In the genomic region with DNA sequence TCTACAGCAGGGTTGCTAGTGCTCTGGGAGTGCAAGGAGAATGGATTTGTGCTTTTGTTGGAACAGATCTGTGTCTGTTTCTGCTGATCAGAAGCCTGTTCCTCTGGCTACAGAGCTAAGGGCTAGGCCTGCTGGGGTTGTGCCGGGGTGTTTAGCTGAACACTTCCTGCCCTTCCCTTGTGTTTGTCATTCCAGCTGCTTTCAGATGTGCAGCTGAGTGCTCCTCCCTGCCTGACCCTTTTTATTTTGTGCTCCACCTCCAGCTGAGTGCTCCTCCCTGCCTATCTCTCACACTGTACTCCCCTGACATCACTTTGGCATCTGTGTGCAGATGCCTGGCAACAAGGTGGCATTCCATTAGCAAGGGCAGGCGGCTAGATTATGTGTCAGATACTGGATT, we compare ENCODE assay signal across 23 mouse cellular contexts. TPM values are rescaled to one million over a fixed set of nuclear protein-coding genes. Genes with fewer than 3 reads are reported as not detected.
A peak's percentile ranks its signal among the peaks of the same experiment; 100 is the strongest.
DNase-seq lines count a peak whose midpoint lies in the region; ATAC-seq and TF ChIP-seq lines count a peak whose summit lies in the region.
"Had no signal": no experiment of that assay in that cellular context is flagged by ENCODE, and none has a peak within 500 bp of the region (broad histone marks: within the 10 kb centered on the region; RNA-seq: fewer than 3 reads in every experiment).

No protein-coding gene starts in this region.

- H3K4me2 ChIP-seq in hindbrain, postnatal 0 days (ENCODE audit: low read depth, low read length): no peak overlapping the region
- no peak overlapping the region for H3K4me2 ChIP-seq in hindbrain, embryonic 14.5 days (replicated peaks)
- H3K4me2 ChIP-seq: embryonic facial prominence, embryonic 12.5 days; forebrain, embryonic 15.5 days; hindbrain, embryonic 13.5 days; limb, embryonic 15.5 days; liver, embryonic 15.5 days; midbrain, embryonic 12.5 days; neural tube, embryonic 15.5 days had no signal

- H3K4me3 ChIP-seq in gastrocnemius, adult 2 months: no peak overlapping the region
- H3K4me3 ChIP-seq in hindbrain, postnatal 0 days (ENCODE audit: low read length): no peak overlapping the region
- H3K4me3 ChIP-seq in hindbrain, embryonic 14.5 days (replicated peaks; ENCODE audit: low read length): no peak overlapping the region
- H3K4me3 ChIP-seq in embryonic facial prominence, embryonic 10.5 days: no peak overlapping the region
- H3K4me3 ChIP-seq: embryonic facial prominence, embryonic 12.5 days; forebrain, embryonic 15.5 days; hindbrain, embryonic 13.5 days; limb, embryonic 15.5 days; liver, embryonic 15.5 days; midbrain, embryonic 12.5 days; myocyte; neural tube, embryonic 15.5 days had no signal

- no peaks in the 10 kb centered on the region for H3K27me3 ChIP-seq in hindbrain, postnatal 0 days (ENCODE audit: insufficient read depth, low read length)
- no peaks in the 10 kb centered on the region for H3K27me3 ChIP-seq in hindbrain, embryonic 14.5 days (ENCODE audit: control insufficient read depth, insufficient read depth, low read length)
- H3K27me3 ChIP-seq in embryonic facial prominence, embryonic 10.5 days (replicated peaks; ENCODE audit: low read depth, poor library complexity, severe bottlenecking): peaks cover 10% of the 10 kb centered on the region; the same call in 1 of the 2 replicates
- H3K27me3 ChIP-seq: embryonic facial prominence, embryonic 12.5 days; forebrain, embryonic 15.5 days; limb, embryonic 15.5 days; neural tube, embryonic 15.5 days had no signal

- intact Hi-C loops in gastrocnemius, adult 2 months (cut with DNase I): no loop called here

- peak; percentile 50 for DNase-seq in gastrocnemius, adult 2 months
- no peak for DNase-seq in gastrocnemius, postnatal 10 days
- DNase-seq in hindbrain, postnatal 0 days (ENCODE audit: low spot score): no peak
- DNase-seq in hindbrain, embryonic 14.5 days (ENCODE audit: low spot score): no peak
- no peak for DNase-seq in embryonic facial prominence, embryonic 10.5 days (ENCODE audit: low spot score)
- DNase-seq in lung, postnatal 36 days: peak; percentile 50
- no peak for DNase-seq in left cerebral cortex, adult 11 months (ENCODE audit: low spot score)
- DNase-seq: kidney, adult 11 months; right cerebral cortex, postnatal 14 days; spleen, adult 18-20 months; thymus, postnatal 36 days had no signal

- no peak for TF ChIP-seq CTCF in gastrocnemius, adult 2 months (IDR thresholded peaks at IDR 0.05)
- no peak for TF ChIP-seq CTCF in hindbrain, postnatal 0 days (IDR thresholded peaks at IDR 0.05; ENCODE audit: low read depth)

- no peak overlapping the region for H3K9ac ChIP-seq in hindbrain, postnatal 0 days (replicated peaks; ENCODE audit: low read length)
- H3K9ac ChIP-seq in hindbrain, embryonic 14.5 days: no peak overlapping the region
- H3K9ac ChIP-seq: embryonic facial prominence, embryonic 12.5 days; forebrain, embryonic 15.5 days; hindbrain, embryonic 13.5 days; limb, embryonic 15.5 days; liver, embryonic 15.5 days; midbrain, embryonic 12.5 days; neural tube, embryonic 15.5 days had no signal

- peaks cover 14% of the 10 kb centered on the region for H3K4me1 ChIP-seq in hindbrain, postnatal 0 days (ENCODE audit: insufficient read depth, low read length)
- H3K4me1 ChIP-seq in hindbrain, embryonic 14.5 days (replicated peaks; ENCODE audit: control insufficient read depth, insufficient read depth, low read length): peaks cover 16% of the 10 kb centered on the region
- H3K4me1 ChIP-seq in embryonic facial prominence, embryonic 10.5 days: peaks cover 56% of the 10 kb centered on the region
- H3K4me1 ChIP-seq: liver, embryonic 15.5 days had no signal

- ATAC-seq in hindbrain, postnatal 0 days: no peak
- ATAC-seq in hindbrain, embryonic 14.5 days (ENCODE audit: low FRiP score): no peak
- ATAC-seq: forebrain, embryonic 15.5 days had no signal

- no peaks in the 10 kb centered on the region for H3K9me3 ChIP-seq in hindbrain, postnatal 0 days (ENCODE audit: low read length)
- no peaks in the 10 kb centered on the region for H3K9me3 ChIP-seq in hindbrain, embryonic 14.5 days (ENCODE audit: control insufficient read depth, low read length)
- H3K9me3 ChIP-seq in embryonic facial prominence, embryonic 10.5 days: no peaks in the 10 kb centered on the region
- H3K9me3 ChIP-seq: embryonic facial prominence, embryonic 12.5 days; forebrain, embryonic 15.5 days; G1E; hindbrain, embryonic 13.5 days; limb, embryonic 15.5 days; liver, embryonic 15.5 days; midbrain, embryonic 12.5 days; neural tube, embryonic 15.5 days had no signal

- peak overlapping the region; percentile 57; the same call in 1 of the 2 replicates for H3K27ac ChIP-seq in gastrocnemius, adult 2 months
- 0 out of 2 replicates have a peak overlapping the region, but pooled peaks have one; percentile 2 for H3K27ac ChIP-seq in hindbrain, postnatal 0 days
- H3K27ac ChIP-seq in hindbrain, embryonic 14.5 days: no peak overlapping the region
- H3K27ac ChIP-seq in embryonic facial prominence, embryonic 10.5 days (replicated peaks): peak overlapping the region; percentile 63; the same call in 1 of the 2 replicates
- H3K27ac ChIP-seq: embryonic facial prominence, embryonic 12.5 days; forebrain, embryonic 15.5 days; hindbrain, embryonic 13.5 days; kidney, postnatal 0 days; limb, embryonic 15.5 days; liver, embryonic 15.5 days; midbrain, embryonic 12.5 days; neural tube, embryonic 15.5 days had no signal

- H3K36me3 ChIP-seq in hindbrain, postnatal 0 days (ENCODE audit: insufficient read depth, low read length): no peaks in the 10 kb centered on the region
- H3K36me3 ChIP-seq in hindbrain, embryonic 14.5 days (replicated peaks; ENCODE audit: control insufficient read depth, insufficient read depth): no peaks in the 10 kb centered on the region
- H3K36me3 ChIP-seq in embryonic facial prominence, embryonic 10.5 days (replicated peaks): peaks cover 10% of the 10 kb centered on the region
- H3K36me3 ChIP-seq: forebrain, embryonic 15.5 days; G1E; hindbrain, embryonic 13.5 days; liver, embryonic 15.5 days; midbrain, embryonic 12.5 days; neural tube, embryonic 15.5 days had no signal

- 35% methylated on average over 2 of the region's 2 CpGs for WGBS in hindbrain, postnatal 0 days
- 50% methylated on average over 2 of the region's 2 CpGs for WGBS in hindbrain, embryonic 14.5 days
- 71% methylated on average over 2 of the region's 2 CpGs for WGBS in embryonic facial prominence, embryonic 10.5 days

RNA-seq across cellular contexts. Expression of a gene that starts 28.3 kb away (rescaled TPM):
- total RNA-seq in gastrocnemius, adult 2 months (2021): 10 to 100 TPM; 43.6 to 64.7 TPM
- total RNA-seq in gastrocnemius, postnatal 10 days (2021): 10 to 100 TPM; 63.3 to 73.2 TPM
- 50.6 and 50.9 TPM in 2 replicates for total RNA-seq in hindbrain, postnatal 0 days (2014; rRNA removed)
- 18.5 and 21.2 TPM in 2 replicates for polyA plus RNA-seq in hindbrain, postnatal 0 days (2015; fragmentation: Nextera tagmentation; extraction: Ambion mirVana)
- polyA plus RNA-seq in hindbrain, embryonic 14.5 days (2014; fragmentation: Nextera tagmentation; extraction: Ambion mirVana): 26.2 and 27.2 TPM in 2 replicates
- polyA plus RNA-seq in embryonic facial prominence, embryonic 10.5 days (2016; fragmentation: Nextera tagmentation; extraction: Ambion mirVana): 56.6 and 69.0 TPM in 2 replicates
- total RNA-seq: common myeloid progenitor, adult 5-6 weeks; granulocyte monocyte progenitor cell, adult 5-6 weeks had no signal
- polyA plus RNA-seq: G1E had no signal

Comparison
In these comparisons a context has a peak if more than half of its experiments do, and no peak if none do; other contexts are left out.
1. DNase-seq: peak in gastrocnemius, adult 2 months (single experiment) and lung, postnatal 36 days (single experiment); none in gastrocnemius, postnatal 10 days (single experiment), hindbrain, postnatal 0 days (single experiment), hindbrain, embryonic 14.5 days (single experiment), embryonic facial prominence, embryonic 10.5 days (single experiment) and left cerebral cortex, adult 11 months (single experiment).